Mouse (Mus musculus) bone marrow, adult 2 months (tissue): Measurements from ENCODE around the gene Ephb1. TPM values are rescaled to one million over a fixed set of nuclear protein-coding genes. Genes with fewer than 3 reads are reported as not detected.

Source experiments
- H3K27ac ChIP-seq: fragments of 200-500 bp; 2 replicates; pipeline ENCODE4 v1.5.1; 2012; ENCODE audit warnings: low read depth, mild to moderate bottlenecking, control low read depth, inconsistent platforms, low read length; ENCODE audit not compliant: control insufficient read depth, poor library complexity, insufficient read depth
- H3K4me1 ChIP-seq: fragments of 200-500 bp; 2 replicates; pipeline ENCODE4 v1.6.1; 2011; ENCODE audit warnings: low read length; ENCODE audit not compliant: control insufficient read depth, insufficient read depth
- H3K4me3 ChIP-seq: fragments of 200-500 bp; replicated peaks from 2 replicates; pipeline ENCODE3; 2011; ENCODE audit warnings: mild to moderate bottlenecking, low read depth, low read length, control low read depth; ENCODE audit not compliant: control insufficient read depth
- CTCF ChIP-seq: fragments of 200-500 bp; IDR thresholded peaks from 2 replicates; pipeline ENCODE4 v1.5.1; 2011; ENCODE audit warnings: low read length, control low read depth; ENCODE audit not compliant: control insufficient read depth, insufficient read depth
- POLR2A ChIP-seq: fragments of 200-500 bp; IDR thresholded peaks from 2 replicates; pipeline ENCODE4 v1.6.1; 2011; ENCODE audit warnings: low read depth, mild to moderate bottlenecking, control low read depth, low read length, borderline replicate concordance; ENCODE audit not compliant: control insufficient read depth
- WGBS: fragments of 180-500 bp; shearing (Covaris S2); methylation state at CpG from one replicate; pipeline ENCODE4 v1.1.7; 2018; 5-methylcytosine and 5-hydroxymethylcytosine counted together
- polyA plus RNA-seq: library from polyadenylated mRNA; stranded (reverse); fragments of >200 nt; gene quantifications from 2 replicates; pipeline ENCODE4 v1.2.4, GENCODE M21; 2011; ENCODE audit warnings: low replicate concordance; ENCODE audit not compliant: missing spikeins, insufficient read depth, insufficient read length

The Ephb1 gene
- polyA plus RNA-seq, 1 experiment, result 1.3 TPM

DNA sequence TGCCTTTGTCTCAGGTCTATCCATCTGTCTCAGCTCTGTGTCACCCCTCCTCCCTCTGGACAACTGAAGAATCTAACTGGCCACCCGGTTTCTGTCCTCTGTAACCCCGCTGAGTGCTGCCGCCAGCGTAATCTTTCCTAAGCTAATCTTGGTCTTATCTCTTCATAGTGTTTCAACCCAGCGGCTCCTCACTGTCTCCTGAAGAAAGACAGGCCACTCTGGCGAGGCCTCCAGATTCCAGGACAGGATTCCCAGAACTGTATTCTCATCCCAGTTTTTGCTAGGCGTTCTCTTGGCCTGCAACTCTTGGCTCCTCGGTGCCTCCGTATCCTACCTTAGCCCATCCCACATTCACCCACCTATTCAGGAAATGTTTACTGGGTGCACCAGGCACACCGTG is 2.0 kb upstream of the Ephb1 start:
- no peaks in the 10 kb centered on the region for H3K4me1 ChIP-seq
- WGBS, result 65% methylated on average over 10 of the region's 10 CpGs
- no peak overlapping the region for H3K4me3 ChIP-seq
- H3K27ac ChIP-seq, result no peak overlapping the region
- TF ChIP-seq CTCF, result no peak
- TF ChIP-seq POLR2A, result no peak

DNA sequence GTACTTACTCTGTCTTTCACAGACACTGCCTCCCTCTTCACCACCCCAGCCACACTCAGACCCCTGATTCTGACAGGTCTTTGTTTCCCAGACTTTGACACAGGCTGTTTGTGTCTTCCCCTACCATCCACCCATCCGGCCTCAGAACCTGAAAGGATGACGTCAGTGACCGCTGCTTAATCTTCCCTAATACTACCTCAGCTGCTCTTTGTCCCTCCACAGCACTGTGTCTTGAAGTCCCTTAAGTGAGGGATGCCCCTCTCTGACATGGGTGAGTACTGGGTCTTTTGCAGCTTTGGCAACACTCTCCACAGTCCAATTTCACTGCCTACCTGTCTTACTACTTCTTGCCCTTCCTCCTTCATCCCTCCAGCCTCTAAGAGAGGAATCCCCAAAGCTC is 1.2 kb upstream of the Ephb1 start:
- WGBS, result 63% methylated on average over 3 of the region's 3 CpGs
- TF ChIP-seq CTCF (no peak), POLR2A (no peak)
- no peak overlapping the region for H3K27ac ChIP-seq
- no peaks in the 10 kb centered on the region for H3K4me1 ChIP-seq
- H3K4me3 ChIP-seq, result no peak overlapping the region

DNA sequence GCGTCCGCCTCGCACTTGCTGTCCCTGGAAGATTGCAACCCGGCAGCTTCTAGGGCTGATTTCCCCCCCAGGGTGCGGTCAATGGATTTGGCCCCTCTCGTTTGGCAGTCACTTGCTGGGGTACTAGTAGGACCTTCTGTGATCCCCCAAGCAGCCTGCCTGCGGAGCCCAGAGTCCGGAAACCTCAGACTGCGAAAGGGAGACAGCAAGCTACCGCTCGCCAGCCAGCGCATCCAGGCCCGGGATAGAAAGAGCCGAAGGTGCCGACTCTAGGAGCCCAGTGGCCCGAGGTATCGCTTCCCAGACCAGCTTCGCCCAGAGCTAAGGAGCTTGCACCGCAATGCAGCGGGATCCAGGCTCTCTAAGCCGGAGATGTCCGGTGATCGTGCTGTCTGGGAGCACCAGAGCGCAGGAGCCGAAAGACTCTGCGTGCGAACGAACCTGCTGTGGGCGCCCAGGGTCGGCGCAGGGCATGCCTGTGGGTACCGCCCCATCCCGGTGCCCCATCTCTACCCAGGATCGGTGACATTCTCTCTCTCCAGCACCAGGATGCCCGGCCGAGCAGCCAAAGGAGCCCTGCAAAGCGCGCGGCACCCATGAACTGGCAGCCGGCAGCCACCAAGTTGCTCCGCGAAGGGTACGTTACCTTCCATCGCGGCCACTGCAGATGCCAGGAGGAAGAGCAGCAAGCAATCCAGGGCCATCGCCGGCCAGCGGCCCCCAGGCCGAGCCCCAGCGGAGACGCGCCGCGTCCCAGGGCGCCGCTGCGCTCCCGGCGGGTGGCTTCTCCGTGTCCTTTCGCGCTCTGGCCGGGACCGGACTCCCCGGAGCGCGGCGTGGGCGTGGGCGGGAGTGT is 629 bp downstream of the Ephb1 start:
- no peak overlapping the region for H3K4me3 ChIP-seq
- WGBS, result 5% methylated on average over 70 of the region's 70 CpGs
- no peak for TF ChIP-seq CTCF
- TF ChIP-seq POLR2A, result no peak
- no peaks in the 10 kb centered on the region for H3K4me1 ChIP-seq
- no peak overlapping the region for H3K27ac ChIP-seq

DNA sequence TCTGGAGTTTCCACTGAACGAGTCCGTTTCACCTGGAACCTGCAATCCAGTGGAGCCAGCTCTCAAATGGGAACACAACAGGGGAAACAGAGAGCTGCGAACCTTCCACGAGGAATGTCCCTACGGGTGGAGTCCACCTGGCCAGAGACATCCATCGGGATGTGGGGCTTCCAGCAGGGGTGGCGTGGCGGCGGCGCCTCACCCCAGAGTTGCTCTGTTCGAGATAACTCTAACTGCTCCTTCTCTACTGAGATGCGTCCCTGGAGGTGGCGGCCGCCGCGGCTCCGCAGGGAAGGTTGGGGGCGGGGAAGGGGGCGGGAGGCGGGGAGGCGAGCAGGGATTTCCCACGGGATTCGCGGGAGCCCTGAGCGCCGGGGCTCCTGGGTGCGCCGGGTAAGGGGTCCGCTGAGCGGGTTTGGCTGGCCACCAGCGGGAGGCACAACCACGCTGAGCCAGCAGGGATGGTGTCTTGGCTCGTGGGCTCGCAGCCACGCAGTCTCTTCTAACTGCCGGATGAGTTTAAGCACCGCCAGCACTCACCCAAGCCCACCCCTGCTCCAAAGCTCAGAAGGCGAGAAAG is 1.3 kb downstream of the Ephb1 start:
- TF ChIP-seq CTCF (no peak), POLR2A (no peak)
- 7% methylated on average over 37 of the region's 38 CpGs for WGBS
- Histone ChIP-seq H3K4me1 (no peaks in the 10 kb centered on the region), H3K27ac (no peak overlapping the region), H3K4me3 (no peak overlapping the region)

DNA sequence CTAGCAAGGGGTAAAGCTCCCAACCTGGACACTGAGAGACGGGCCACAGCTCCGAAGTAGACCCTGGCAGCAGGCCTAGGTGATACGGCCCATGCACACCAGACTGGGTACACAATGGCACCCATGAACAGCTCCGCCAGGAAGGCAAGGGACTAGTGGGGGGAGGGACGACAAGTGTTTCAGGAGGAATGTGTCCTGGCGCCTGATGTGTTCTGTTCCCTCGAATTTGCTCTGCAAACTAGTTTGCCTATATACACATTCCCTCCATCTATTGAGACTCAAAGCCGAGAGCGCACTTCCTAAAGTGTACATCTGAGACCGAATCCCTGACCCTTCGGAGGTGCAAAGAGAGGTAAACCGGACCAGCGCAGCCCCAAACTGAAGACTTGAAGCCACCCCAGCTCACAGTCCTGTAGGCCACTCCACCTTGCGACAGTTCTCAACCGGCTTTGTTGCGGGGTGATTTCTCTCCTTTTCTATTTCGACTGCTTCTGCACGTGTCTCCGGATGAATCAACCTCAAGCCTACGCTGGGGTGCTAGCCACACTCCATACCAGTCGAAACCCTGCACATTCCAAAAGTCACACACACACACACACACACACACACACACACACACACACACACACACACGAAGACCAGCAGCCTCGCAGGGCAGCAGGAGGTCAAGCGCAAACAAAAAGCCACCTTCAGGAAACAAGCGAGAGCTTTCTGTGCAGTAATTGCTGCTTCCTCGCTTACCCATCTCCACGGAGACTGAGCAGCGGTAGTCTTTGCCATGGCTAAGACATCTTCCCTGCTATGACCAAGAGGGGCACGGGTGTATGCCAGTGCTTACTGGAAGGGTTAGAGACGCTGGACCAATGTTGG is 2.1 kb downstream of the Ephb1 start:
- 8% methylated on average over 30 of the region's 30 CpGs for WGBS
- Histone ChIP-seq H3K4me1 (no peaks in the 10 kb centered on the region), H3K4me3 (no peak overlapping the region), H3K27ac (no peak overlapping the region)
- TF ChIP-seq CTCF, result no peak
- no peak for TF ChIP-seq POLR2A

DNA sequence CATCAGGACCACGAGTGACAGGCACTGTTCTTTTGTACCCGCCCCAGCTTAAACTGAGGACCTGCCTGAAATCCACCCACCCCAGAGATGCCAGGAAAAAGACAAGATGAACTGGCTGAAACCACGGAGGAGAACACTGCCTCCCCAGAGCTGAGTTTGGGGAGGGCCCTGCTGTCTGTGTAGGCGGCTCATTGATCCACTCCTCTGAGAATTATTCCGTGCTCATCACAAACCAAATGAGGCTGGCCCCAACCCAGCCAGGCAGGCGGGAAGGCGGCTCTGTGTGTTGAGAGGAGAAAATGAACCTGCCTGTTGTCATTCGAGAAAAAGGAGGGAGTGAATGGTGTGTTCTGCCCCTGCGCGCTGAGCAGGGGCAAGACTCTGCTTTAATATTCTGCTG is 2.8 kb downstream of the Ephb1 start:
- no peak overlapping the region for H3K27ac ChIP-seq
- no peaks in the 10 kb centered on the region for H3K4me1 ChIP-seq
- TF ChIP-seq POLR2A (no peak), CTCF (no peak)
- WGBS, result 12% methylated on average over 10 of the region's 10 CpGs
- H3K4me3 ChIP-seq, result no peak overlapping the region

DNA sequence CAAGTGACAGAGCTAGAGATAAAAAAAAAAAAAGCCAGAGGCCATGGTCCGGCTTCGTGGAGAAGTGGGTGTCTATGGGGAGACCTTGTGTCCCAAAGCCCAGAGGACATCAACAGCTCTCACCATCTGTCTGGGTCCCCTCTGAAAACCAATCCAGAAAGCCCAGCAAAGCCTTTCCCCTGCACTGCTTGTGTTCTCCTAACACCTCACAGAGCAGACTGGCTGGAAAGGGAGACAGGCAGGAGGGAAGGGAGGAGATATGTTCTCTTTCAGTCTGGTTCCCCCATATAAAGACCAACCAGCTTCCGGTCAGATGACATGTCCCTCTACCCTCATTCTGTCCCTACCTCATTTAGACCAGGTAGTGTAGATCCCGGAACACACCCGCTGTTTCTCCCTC is 3.3 kb downstream of the Ephb1 start:
- H3K4me3 ChIP-seq, result no peak overlapping the region
- no peak overlapping the region for H3K27ac ChIP-seq
- 47% methylated on average over 5 of the region's 5 CpGs for WGBS
- no peak for TF ChIP-seq CTCF
- no peak for TF ChIP-seq POLR2A
- no peaks in the 10 kb centered on the region for H3K4me1 ChIP-seq

DNA sequence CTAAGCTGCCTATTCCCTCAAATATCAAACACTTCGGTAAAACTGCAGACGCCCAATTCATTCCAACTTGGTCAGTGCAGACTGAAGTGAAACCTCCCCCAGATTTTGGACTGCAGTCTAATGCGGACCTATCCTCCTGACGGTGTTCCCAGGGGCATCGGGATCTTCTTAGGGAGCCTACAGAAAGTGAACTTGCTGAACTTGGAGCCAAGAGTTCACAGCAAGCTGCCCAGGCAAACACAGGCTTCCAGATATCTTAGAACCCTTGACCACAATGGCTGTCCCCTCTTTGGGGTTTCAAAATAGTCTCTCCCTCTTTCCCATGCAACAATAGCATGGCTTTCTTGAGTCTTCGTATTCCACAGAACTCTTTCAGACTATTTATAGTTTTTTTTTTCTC is 3.8 kb downstream of the Ephb1 start:
- no peak for TF ChIP-seq CTCF
- TF ChIP-seq POLR2A, result no peak
- 82% methylated on average over 6 of the region's 6 CpGs for WGBS
- Histone ChIP-seq H3K4me1 (no peaks in the 10 kb centered on the region), H3K27ac (no peak overlapping the region), H3K4me3 (no peak overlapping the region)
